8 mouse cellular contexts compared by ENCODE assay signal in genomic region chr13:31808116-31808803, GRCm38 (mm10). TPM values are rescaled to one million over a fixed set of nuclear protein-coding genes. Genes with fewer than 3 reads are reported as not detected.
DNase-seq lines count a peak whose midpoint lies in the region; ATAC-seq and TF ChIP-seq lines count a peak whose summit lies in the region.

No protein-coding gene starts in this region.

- ATAC-seq in kidney, embryonic 14.5 days (ENCODE audit: low FRiP score, low TSS enrichment): no peak
- ATAC-seq in stomach, postnatal 0 days (ENCODE audit: low FRiP score, low TSS enrichment): 0 out of 2 replicates have a peak, but pooled peaks have one; percentile 15

- no peak for TF ChIP-seq EP300 in heart, adult 2 months (IDR thresholded peaks at IDR 0.05; ENCODE audit: insufficient read depth, low read depth, low read length)
- TF ChIP-seq EP300 in stomach, postnatal 0 days (optimal IDR thresholded peaks at IDR 0.05): no peak

- peak; percentile 24 for DNase-seq in kidney, adult 11 months
- no peak for DNase-seq in kidney, adult 8-10 months
- peak; percentile 88 for DNase-seq in adrenal gland, postnatal 14 days
- peak; percentile 74 to 77 for DNase-seq in heart, adult 2 months
- DNase-seq in lung, postnatal 4 days: peak; percentile 44 to 46
- DNase-seq in stomach, postnatal 0 days (ENCODE audit: low spot score): peak; percentile 62
- no peak for DNase-seq in ovary, postnatal 14 days (ENCODE audit: low spot score)

- peak overlapping the region; percentile 54 for H3K4me3 ChIP-seq in heart, adult 2 months
- peak overlapping the region; percentile 80 for H3K4me3 ChIP-seq in kidney, embryonic 14.5 days (ENCODE audit: low read length)
- peak overlapping the region; percentile 54 for H3K4me3 ChIP-seq in stomach, postnatal 0 days (ENCODE audit: low read depth, low read length)

- peak overlapping the region; percentile 80 for H3K27ac ChIP-seq in heart, adult 2 months
- peak overlapping the region; percentile 100 for H3K27ac ChIP-seq in kidney, embryonic 14.5 days (ENCODE audit: low read depth, low read length)
- no peak overlapping the region for H3K27ac ChIP-seq in stomach, postnatal 0 days (replicated peaks)

- H3K79me2 ChIP-seq in heart, adult 2 months (replicated peaks; ENCODE audit: control insufficient read depth, insufficient read depth, low read length): no peaks in the 10 kb centered on the region; the same call in 1 of the 2 replicates

- WGBS in heart, adult 2 months: 2% methylated on average over 72 of the region's 73 CpGs
- under 1% methylated on average over 66 of the region's 73 CpGs for WGBS in kidney, embryonic 14.5 days
- 2% methylated on average over 47 of the region's 73 CpGs for WGBS in stomach, postnatal 0 days

- TF ChIP-seq CTCF in heart, adult 2 months (IDR thresholded peaks at IDR 0.05): peak; percentile 70
- peak; percentile 50 for TF ChIP-seq CTCF in stomach, postnatal 0 days (IDR thresholded peaks at IDR 0.05; ENCODE audit: low read depth)

- TF ChIP-seq POLR2A in heart, adult 2 months (IDR thresholded peaks at IDR 0.05; ENCODE audit: insufficient read depth, low read depth, low read length): no peak

- H3K4me1 ChIP-seq in heart, adult 2 months (ENCODE audit: control insufficient read depth, insufficient read depth, low read length): peaks cover 2% of the 10 kb centered on the region; the same call in 1 of the 2 replicates
- H3K4me1 ChIP-seq in kidney, embryonic 14.5 days (ENCODE audit: control insufficient read depth, insufficient read depth, low read length): peaks cover 19% of the 10 kb centered on the region
- H3K4me1 ChIP-seq in stomach, postnatal 0 days (replicated peaks; ENCODE audit: control insufficient read depth, insufficient read depth): 0 out of 2 replicates have a peak, but pooled peaks cover 2% of the 10 kb centered on the region

- peaks cover 19% of the 10 kb centered on the region for H3K27me3 ChIP-seq in heart, adult 2 months (ENCODE audit: control insufficient read depth, insufficient read depth, low read length)
- H3K27me3 ChIP-seq in kidney, embryonic 14.5 days (ENCODE audit: control insufficient read depth, insufficient read depth, low read length): peaks cover 4% of the 10 kb centered on the region; the same call in 1 of the 2 replicates
- peaks cover 12% of the 10 kb centered on the region; the same call in 1 of the 2 replicates for H3K27me3 ChIP-seq in stomach, postnatal 0 days (ENCODE audit: control insufficient read depth, insufficient read depth, low read length)

- intact Hi-C loops in heart, adult 2 months (cut with DNase I): loop anchor here (5.0 to 10.0 kb wide), 2 partner anchors 209 to 997 kb away; partner anchors contain the start of genes D930007J09Rik and Wrnip1

- H3K4me2 ChIP-seq in kidney, embryonic 14.5 days (replicated peaks; ENCODE audit: low read depth, low read length): peak overlapping the region; percentile 84
- H3K4me2 ChIP-seq in stomach, postnatal 0 days (replicated peaks; ENCODE audit: low read depth): peak overlapping the region; percentile 89

- no peaks in the 10 kb centered on the region for H3K9me3 ChIP-seq in kidney, embryonic 14.5 days (ENCODE audit: control insufficient read depth, low read length)
- H3K9me3 ChIP-seq in stomach, postnatal 0 days (ENCODE audit: control insufficient read depth, low read length): no peaks in the 10 kb centered on the region

- peak overlapping the region; percentile 95 for H3K9ac ChIP-seq in heart, adult 2 months (ENCODE audit: low read depth, low read length)
- H3K9ac ChIP-seq in kidney, embryonic 14.5 days (ENCODE audit: low read depth, low read length): peak overlapping the region; percentile 97
- H3K9ac ChIP-seq in stomach, postnatal 0 days (ENCODE audit: low read length): peak overlapping the region; percentile 38

- no peaks in the 10 kb centered on the region for H3K36me3 ChIP-seq in heart, adult 2 months (ENCODE audit: control insufficient read depth, insufficient read depth, low read length)
- H3K36me3 ChIP-seq in kidney, embryonic 14.5 days (ENCODE audit: control insufficient read depth, insufficient read depth, low read length): peaks cover 10% of the 10 kb centered on the region; the same call in 1 of the 2 replicates
- no peaks in the 10 kb centered on the region for H3K36me3 ChIP-seq in stomach, postnatal 0 days (ENCODE audit: control insufficient read depth, insufficient read depth, low read length)

RNA-seq across cellular contexts. Expression of gene Foxc1, which starts 1.8 kb away (rescaled TPM):
- 7.1 TPM in 2 replicates for total RNA-seq in adrenal gland, postnatal 14 days (2021)
- 1 to 10 TPM; 3.8 to 5.8 TPM for total RNA-seq in heart, adult 2 months (2021)
- 1.8 and 2.2 TPM in 2 replicates for polyA plus RNA-seq in heart, adult 2 months (2012; rRNA removed)
- polyA plus RNA-seq in kidney, embryonic 14.5 days (2014; fragmentation: Nextera tagmentation; extraction: Ambion mirVana): 9.9 and 12.3 TPM in 2 replicates
- 0.13 and 0.15 TPM in 2 replicates for polyA plus RNA-seq in stomach, postnatal 0 days (2015; fragmentation: Nextera tagmentation; extraction: Ambion mirVana)

Comparison
In these comparisons a context has a peak if more than half of its experiments do, and no peak if none do; other contexts are left out.
1. DNase-seq: peak in kidney, adult 11 months (single experiment), adrenal gland, postnatal 14 days (single experiment), heart, adult 2 months (2 of 2), lung, postnatal 4 days (2 of 2) and stomach, postnatal 0 days (single experiment); none in kidney, adult 8-10 months (0 of 2) and ovary, postnatal 14 days (single experiment).
2. H3K9ac ChIP-seq: peak in every context shown above with its lines; median percentile 97 in kidney, embryonic 14.5 days; 95 in heart, adult 2 months; 38 in stomach, postnatal 0 days.
3. Peak in every context shown above with its lines, with median percentiles within 50 percentile points of each other: H3K4me3 ChIP-seq.